Mouse (Mus musculus) MEL (cell line): ENCODE data around the gene Ttc9. TPM values are rescaled to one million over a fixed set of nuclear protein-coding genes. Genes with fewer than 3 reads are reported as not detected.

ENCODE experiments used
- DNase-seq: peaks from one replicate; pipeline ENCODE4 v3.0.0; 2011; ENCODE audit warnings: low read depth, low spot score
- H3K27ac ChIP-seq: 2 replicates; pipeline ENCODE4 v1.5.1; 2012; ENCODE audit warnings: low read depth, mild to moderate bottlenecking, control low read depth, low read length, moderate library complexity; ENCODE audit not compliant: control insufficient read depth
- H3K27me3 ChIP-seq, 2 experiments: fragments of 150-350 bp in 1 of 2; sonication (generic) in 1 of 2; 2 replicates each; pipeline ENCODE4 v1.6.1; 2012; ENCODE audit warnings: low read length in 2 of 2, mild to moderate bottlenecking in 2 of 2, improper control_type of control experiment in 1 of 2, moderate library complexity in 1 of 2; ENCODE audit not compliant: insufficient read depth in 2 of 2, control insufficient read depth in 1 of 2
- H3K36me3 ChIP-seq, 2 experiments: 2 replicates each; pipeline ENCODE4 v1.6.1; 2012 to 2014; ENCODE audit warnings: low read length in 2 of 2, improper control_type of control experiment in 1 of 2, inconsistent platforms in 1 of 2, mild to moderate bottlenecking in 1 of 2; ENCODE audit not compliant: insufficient read depth in 2 of 2, control insufficient read depth in 1 of 2
- H3K4me1 ChIP-seq, 2 experiments: fragments of 150-350 bp in 1 of 2; sonication (generic) in 1 of 2; 2 replicates each; pipeline ENCODE4 v1.6.1; 2012; ENCODE audit warnings: low read length in 2 of 2, improper control_type of control experiment in 1 of 2, mild to moderate bottlenecking in 1 of 2; ENCODE audit not compliant: insufficient read depth in 2 of 2, control insufficient read depth in 1 of 2
- H3K4me3 ChIP-seq, 2 experiments: fragments of 150-350 bp in 1 of 2; sonication (generic) in 1 of 2; 2 replicates each; pipeline ENCODE4 v1.5.1; 2012; ENCODE audit warnings: low read depth in 2 of 2, low read length in 2 of 2, mild to moderate bottlenecking in 2 of 2, moderate library complexity in 2 of 2, control low read depth in 1 of 2, improper control_type of control experiment in 1 of 2; ENCODE audit not compliant: control insufficient read depth in 1 of 2, insufficient read depth in 1 of 2
- H3K79me2 ChIP-seq: 2 replicates; pipeline ENCODE4 v1.6.1; 2012; ENCODE audit warnings: mild to moderate bottlenecking, low read length, moderate library complexity; ENCODE audit not compliant: control insufficient read depth, poor library complexity, insufficient read depth
- H3K9ac ChIP-seq: 2 replicates; pipeline ENCODE4 v1.6.1; 2012; ENCODE audit warnings: low read depth, mild to moderate bottlenecking, control low read depth, low read length, moderate library complexity; ENCODE audit not compliant: control insufficient read depth, poor library complexity, severe bottlenecking
- H3K9me3 ChIP-seq: fragments of 150-350 bp; sonication (generic); replicated peaks from 2 replicates; pipeline ENCODE4 v1.6.1; 2012; ENCODE audit warnings: mild to moderate bottlenecking, low read length, improper control_type of control experiment, moderate library complexity; ENCODE audit not compliant: insufficient read depth
- BHLHE40 ChIP-seq: IDR thresholded peaks from 2 replicates; pipeline ENCODE4 v1.6.1; 2012; ENCODE audit warnings: low read depth, mild to moderate bottlenecking, inconsistent platforms, low read length, improper control_type of control experiment, borderline replicate concordance
- CHD1 ChIP-seq: IDR thresholded peaks from 2 replicates; pipeline ENCODE4 v1.6.1; 2012; ENCODE audit warnings: low read depth, mild to moderate bottlenecking, inconsistent platforms, low read length, improper control_type of control experiment
- CHD2 ChIP-seq: IDR thresholded peaks from 2 replicates; pipeline ENCODE4 v1.6.1; 2011; ENCODE audit warnings: low read length, improper control_type of control experiment
- EP300 ChIP-seq, 2 experiments: IDR thresholded peaks; 2 replicates each; pipeline ENCODE4 v1.6.1; 2011; ENCODE audit warnings: improper control_type of control experiment in 2 of 2, low read length in 2 of 2, low read depth in 1 of 2, mild to moderate bottlenecking in 1 of 2
- ETS1 ChIP-seq: IDR thresholded peaks from 2 replicates; pipeline ENCODE4 v1.6.1; 2012; ENCODE audit warnings: low read depth, mild to moderate bottlenecking, inconsistent platforms, low read length, improper control_type of control experiment, moderate library complexity
- GABPA ChIP-seq: IDR thresholded peaks from 2 replicates; pipeline ENCODE4 v1.6.1; 2012; ENCODE audit warnings: low read depth, mild to moderate bottlenecking, inconsistent platforms, low read length, improper control_type of control experiment, moderate library complexity
- GATA1 ChIP-seq: IDR thresholded peaks from 2 replicates; pipeline ENCODE4 v1.6.1; 2011; ENCODE audit warnings: low read depth, low read length, improper control_type of control experiment
- HCFC1 ChIP-seq: IDR thresholded peaks from 2 replicates; pipeline ENCODE4 v1.6.1; 2012; ENCODE audit warnings: low read depth, mild to moderate bottlenecking, inconsistent platforms, low read length, improper control_type of control experiment, moderate library complexity
- MAFK ChIP-seq: IDR thresholded peaks from 2 replicates; pipeline ENCODE4 v1.6.1; 2011; ENCODE audit warnings: low read depth, mild to moderate bottlenecking, low read length, improper control_type of control experiment, borderline replicate concordance
- MAZ ChIP-seq: IDR thresholded peaks from 2 replicates; pipeline ENCODE4 v1.6.1; 2012; ENCODE audit warnings: low read depth, mild to moderate bottlenecking, inconsistent platforms, low read length, improper control_type of control experiment
- MXI1 ChIP-seq: IDR thresholded peaks from 2 replicates; pipeline ENCODE4 v1.6.1; 2011; ENCODE audit warnings: mild to moderate bottlenecking, low read depth, low read length, improper control_type of control experiment
- MYB ChIP-seq: IDR thresholded peaks from 2 replicates; pipeline ENCODE4 v1.6.1; 2011; ENCODE audit warnings: mild to moderate bottlenecking, low read depth, low read length, improper control_type of control experiment
- MYC ChIP-seq: IDR thresholded peaks from 2 replicates; pipeline ENCODE4 v1.6.1; 2011; ENCODE audit warnings: low read depth, mild to moderate bottlenecking, low read length, improper control_type of control experiment, moderate library complexity
- NELFE ChIP-seq: IDR thresholded peaks from 2 replicates; pipeline ENCODE4 v1.6.1; 2011; ENCODE audit warnings: low read depth, low read length, improper control_type of control experiment
- NRF1 ChIP-seq: IDR thresholded peaks from 2 replicates; pipeline ENCODE4 v1.6.1; 2014; ENCODE audit warnings: low read depth, mild to moderate bottlenecking, inconsistent platforms, low read length, improper control_type of control experiment, moderate library complexity; ENCODE audit not compliant: poor library complexity, insufficient read depth, severe bottlenecking
- POLR2A ChIP-seq, 2 experiments: IDR thresholded peaks; 2 replicates each; pipeline ENCODE4 v1.6.1; 2011 to 2012; ENCODE audit warnings: low read length in 2 of 2, mild to moderate bottlenecking in 2 of 2, control low read depth in 1 of 2, improper control_type of control experiment in 1 of 2, low read depth in 1 of 2, moderate library complexity in 1 of 2; ENCODE audit not compliant: control insufficient read depth in 1 of 2, insufficient read depth in 1 of 2, poor library complexity in 1 of 2
- POLR2AphosphoS2 ChIP-seq: IDR thresholded peaks from 2 replicates; pipeline ENCODE4 v1.6.1; 2011; ENCODE audit warnings: low read length, improper control_type of control experiment
- RAD21 ChIP-seq: IDR thresholded peaks from 2 replicates; pipeline ENCODE4 v1.6.1; 2011; ENCODE audit warnings: mild to moderate bottlenecking, low read depth, low read length, improper control_type of control experiment
- SIN3A ChIP-seq: IDR thresholded peaks from 2 replicates; pipeline ENCODE4 v1.6.1; 2012; ENCODE audit warnings: low read length, improper control_type of control experiment, inconsistent platforms
- UBTF ChIP-seq: IDR thresholded peaks from 2 replicates; pipeline ENCODE4 v1.6.1; 2012; ENCODE audit warnings: low read depth, mild to moderate bottlenecking, inconsistent platforms, low read length, improper control_type of control experiment, moderate library complexity, borderline replicate concordance; ENCODE audit not compliant: insufficient read depth
- USF2 ChIP-seq, 2 experiments: IDR thresholded peaks; 2 replicates each; pipeline ENCODE4 v1.6.1; 2011 to 2012; ENCODE audit warnings: improper control_type of control experiment in 2 of 2, low read length in 2 of 2, borderline replicate concordance in 1 of 2, inconsistent platforms in 1 of 2, low read depth in 1 of 2, mild to moderate bottlenecking in 1 of 2; ENCODE audit not compliant: insufficient read depth in 1 of 2
- ZC3H11A ChIP-seq: IDR thresholded peaks from 2 replicates; pipeline ENCODE4 v1.6.1; 2012; ENCODE audit warnings: low read depth, mild to moderate bottlenecking, inconsistent platforms, low read length, improper control_type of control experiment
- polyA plus RNA-seq, 2 experiments: library from polyadenylated mRNA; stranded (reverse) in 1 of 2; unstranded in 1 of 2; fragments of >175 nt in 1 of 2; fragments of >200 nt in 1 of 2; gene quantifications; 2 replicates each; pipeline versions ENCODE4 v1.2.1 to v1.2.4; 2012; ENCODE audit warnings: low replicate concordance in 2 of 2, low read depth in 1 of 2; ENCODE audit not compliant: insufficient read length in 2 of 2, insufficient read depth in 1 of 2, missing spikeins in 1 of 2
- total RNA-seq: library from RNA; depleted of rRNA; stranded (reverse); fragments of 300-350 nt; gene quantifications from 2 replicates; pipeline ENCODE4 v1.2.3, GENCODE M21; 2012

Ttc9 gene
- total and polyA plus RNA-seq, 3 experiments = not detected

- Histone ChIP-seq H3K27ac (no peak overlapping the region), H3K9ac (no peak overlapping the region), H3K36me3 (no peaks in the 10 kb centered on the region), H3K4me3 (no peak overlapping the region), H3K9me3 (no peaks in the 10 kb centered on the region)
- TF ChIP-seq POLR2A (IDR thresholded peaks at IDR 0.05; ENCODE audit: control insufficient read depth in 1 of 2, insufficient read depth in 1 of 2, low read depth in 1 of 2, low read length in 2 of 2, poor library complexity in 1 of 2) (no peak), GABPA (no peak), MAFK (no peak), EP300 (IDR thresholded peaks at IDR 0.05; ENCODE audit: low read depth in 1 of 2, low read length in 2 of 2) (no peak), SIN3A (no peak), BHLHE40 (no peak), USF2 (IDR thresholded peaks at IDR 0.05; ENCODE audit: borderline replicate concordance in 1 of 2, insufficient read depth in 1 of 2, low read depth in 1 of 2, low read length in 2 of 2) (no peak), POLR2AphosphoS2 (no peak), MAZ (no peak), UBTF (no peak), MYC (no peak), MYB (no peak), ZC3H11A (no peak), CHD2 (no peak), NRF1 (no peak)
- TF ChIP-seq, all 39 proteins: peak for 0
- Histone ChIP-seq H3K27me3 (peaks cover 0 to 1% of the 10 kb centered on the region in 2 experiments; a peak in 2 of 4 replicates), H3K79me2 (no peaks in the 10 kb centered on the region), H3K4me1 (no peaks in the 10 kb centered on the region)
- DNase-seq = no peak
These were observed 58.5 kb downstream of the Ttc9 start for GRCm38 (mm10) chr12:81689505-81690056.

- no peak for DNase-seq
- no peaks in the 10 kb centered on the region for H3K79me2 ChIP-seq
- H3K27ac ChIP-seq = no peak overlapping the region
- H3K4me3 ChIP-seq = no peak overlapping the region
- H3K36me3 ChIP-seq = no peaks in the 10 kb centered on the region
- H3K27me3 ChIP-seq = peaks cover 0 to 1% of the 10 kb centered on the region in 2 experiments; a peak in 2 of 4 replicates
- H3K9me3 ChIP-seq = no peaks in the 10 kb centered on the region
- no peaks in the 10 kb centered on the region for H3K4me1 ChIP-seq
- TF ChIP-seq HCFC1 = no peak
- TF ChIP-seq ETS1 = no peak
- no peak for TF ChIP-seq NELFE
- no peak for TF ChIP-seq ZC3H11A
- no peak for TF ChIP-seq CHD1
- no peak for TF ChIP-seq RAD21
- no peak for TF ChIP-seq MXI1
- TF ChIP-seq GATA1 = no peak
- TF ChIP-seq UBTF = no peak
- no peak overlapping the region for H3K9ac ChIP-seq
These were observed 59.1 kb downstream of the Ttc9 start for GRCm38 (mm10) chr12:81690111-81690510.
